Comparison of ENCODE assay signal across 8 mouse cellular contexts in the genomic region with DNA sequence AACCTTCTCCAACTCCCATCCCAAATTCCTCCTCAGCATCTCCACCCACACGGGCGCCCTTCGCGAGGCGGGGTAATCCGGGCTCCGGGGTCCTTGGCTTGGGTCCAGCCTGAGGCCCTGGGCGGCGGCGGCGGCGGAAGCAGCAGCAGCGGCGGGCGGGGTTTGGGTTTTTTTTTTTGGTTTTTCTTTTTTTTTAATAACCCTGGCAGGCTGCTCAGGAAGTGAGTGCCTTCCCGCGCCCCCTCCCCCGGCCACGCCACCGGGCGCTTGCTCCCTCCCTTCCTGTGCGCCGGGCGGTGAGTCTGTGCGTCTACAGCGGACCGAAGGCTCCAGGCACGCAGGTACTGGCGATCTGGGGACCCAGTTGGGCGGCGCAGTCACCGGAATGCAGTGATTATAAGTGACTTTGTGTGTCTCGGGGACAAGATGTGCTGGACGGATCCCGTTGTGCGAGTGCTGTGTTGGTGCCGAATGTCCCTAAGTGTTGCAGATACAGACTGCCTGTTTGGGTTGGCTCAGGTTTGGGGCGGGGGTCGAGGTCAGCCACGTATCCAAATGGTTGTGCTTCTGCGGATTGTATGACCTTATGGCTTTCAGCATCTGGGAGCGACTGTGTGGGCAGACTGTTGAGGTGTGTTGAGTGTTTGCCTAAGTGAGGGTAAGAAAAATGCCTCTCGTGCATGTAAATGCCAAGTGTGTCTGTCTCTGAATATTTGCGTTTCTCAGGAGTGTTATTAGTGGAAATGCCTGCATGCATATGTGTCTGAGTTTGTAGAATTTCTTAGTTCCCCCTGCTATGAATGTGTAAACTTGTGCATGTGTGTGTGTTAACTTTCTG. TPM values are rescaled to one million over a fixed set of nuclear protein-coding genes. Genes with fewer than 3 reads are reported as not detected.
DNase-seq lines count a peak whose midpoint lies in the region; ATAC-seq lines count a peak whose summit lies in the region.

A gene (plus strand): TSS at position 287 of the 838 bp plus-strand sequence.

- ATAC-seq in hindbrain, embryonic 14.5 days (ENCODE audit: low FRiP score) = peak; percentile 72

- H3K4me2 ChIP-seq in hindbrain, embryonic 14.5 days (replicated peaks) = peak within 1 kb of the TSS; percentile 66

- DNase-seq in Muller cell, postnatal 12 days (ENCODE audit: inconsistent ontology term) = peak; percentile 87
- DNase-seq in cerebellum, postnatal 10 days = peak; percentile 88
- DNase-seq in frontal cortex, postnatal 36 days (ENCODE audit: low spot score in 2 of 2) = peak; percentile 41 to 51
- DNase-seq in hindbrain, embryonic 14.5 days (ENCODE audit: low spot score) = peak; percentile 64
- peak; percentile 38 to 50 for DNase-seq in left cerebral cortex, adult 18-20 months (ENCODE audit: low spot score in 2 of 2)
- DNase-seq in right cerebral cortex, adult 2 months (ENCODE audit: low spot score in 2 of 2) = peak; percentile 47 to 57
- DNase-seq in urinary bladder, postnatal 10 days (ENCODE audit: low spot score) = peak; percentile 53

- peak within 1 kb of the TSS; percentile 64 for H3K27ac ChIP-seq in hindbrain, embryonic 14.5 days
- peak within 1 kb of the TSS; percentile 17; the same call in 1 of the 2 replicates for H3K27ac ChIP-seq in macrophage

- peaks cover 16% of the 10 kb centered on the region for H3K4me1 ChIP-seq in hindbrain, embryonic 14.5 days (replicated peaks; ENCODE audit: control insufficient read depth, insufficient read depth, low read length)

- H3K9ac ChIP-seq in hindbrain, embryonic 14.5 days = peak within 1 kb of the TSS; percentile 76

- peaks cover 25% of the 10 kb centered on the region; the same call in 1 of the 2 replicates for H3K79me2 ChIP-seq in macrophage (ENCODE audit: inconsistent target)

- H3K27me3 ChIP-seq in hindbrain, embryonic 14.5 days (ENCODE audit: control insufficient read depth, insufficient read depth, low read length) = no peaks in the 10 kb centered on the region

- H3K4me3 ChIP-seq in hindbrain, embryonic 14.5 days (replicated peaks; ENCODE audit: low read length) = peak within 1 kb of the TSS; percentile 69
- H3K4me3 ChIP-seq in macrophage (ENCODE audit: inconsistent target) = peak within 1 kb of the TSS; percentile 73

- WGBS in hindbrain, embryonic 14.5 days = under 1% methylated on average over 43 of the region's 44 CpGs
- WGBS in macrophage (ENCODE audit: missing documents) = under 1% methylated on average over 36 of the region's 44 CpGs

- no peaks in the 10 kb centered on the region for H3K9me3 ChIP-seq in hindbrain, embryonic 14.5 days (ENCODE audit: control insufficient read depth, low read length)

- peaks cover 9% of the 10 kb centered on the region for H3K36me3 ChIP-seq in hindbrain, embryonic 14.5 days (replicated peaks; ENCODE audit: control insufficient read depth, insufficient read depth)
- no peaks in the 10 kb centered on the region; the same call in 1 of the 2 replicates for H3K36me3 ChIP-seq in macrophage (ENCODE audit: inconsistent target)

RNA-seq across cellular contexts. Expression of the gene that starts here (rescaled TPM):
- polyA plus RNA-seq in hindbrain, embryonic 14.5 days (2014; fragmentation: Nextera tagmentation; extraction: Ambion mirVana) = 47.7 and 59.0 TPM in 2 replicates
- total RNA-seq in left cerebral cortex, adult 18-20 months (2021) = 10 to 100 TPM; 23.0 to 27.4 TPM
- 100 to 1,000 TPM in 11 of 26 experiments, 10 to 100 TPM in 15; 16.1 to 184 (median 88.4) TPM for total RNA-seq in macrophage (2018; cell fraction: chromatin; rRNA removed)
- total RNA-seq in macrophage (2018; cell fraction: cytosol; rRNA removed) = 1 to 10 TPM; 1.7 to 8.2 (median 3.6) TPM
- 10 to 100 TPM; 13.9 to 96.4 (median 40.7) TPM for total RNA-seq in macrophage (2018; cell fraction: nucleus; rRNA removed)
- 3.1 to 10.3 TPM (median 5.1 TPM) in 3 replicates for polyA plus RNA-seq in macrophage (2018)

Comparison
In these comparisons a context has a peak if more than half of its experiments do, and no peak if none do; other contexts are left out.
1. Peak in every context shown above with its lines: DNase-seq, ATAC-seq, H3K4me3 ChIP-seq and H3K27ac ChIP-seq.